Comparison of ENCODE assay signal across 27 mouse cellular contexts in the genomic region with DNA sequence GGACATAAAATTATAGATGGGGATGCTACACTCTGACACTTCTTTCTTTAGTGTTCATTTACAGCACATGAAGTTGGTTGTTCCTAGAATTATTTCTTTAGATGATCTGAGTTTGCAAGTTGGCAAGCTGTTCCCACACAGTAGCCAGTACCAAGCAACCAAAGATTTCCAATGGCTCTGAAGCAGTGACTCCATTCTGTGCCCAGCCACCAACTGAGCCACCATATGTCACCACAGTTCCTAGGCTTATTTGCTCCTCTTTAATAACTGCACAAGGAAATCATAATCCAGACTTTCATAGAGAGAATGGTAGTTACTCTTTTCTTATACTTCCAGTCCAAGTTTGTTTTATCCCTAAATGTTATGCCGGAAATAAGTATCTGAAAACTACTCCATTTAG.
DNase-seq lines count a peak whose midpoint lies in the region; ATAC-seq lines count a peak whose summit lies in the region.
"Had no signal": no experiment of that assay in that cellular context is flagged by ENCODE, and none has a peak within 500 bp of the region (broad histone marks: within the 10 kb centered on the region; RNA-seq: fewer than 3 reads in every experiment).

No protein-coding gene starts in this region.

- no peaks in the 10 kb centered on the region for H3K9me3 ChIP-seq in hindbrain, embryonic 16.5 days (ENCODE audit: control insufficient read depth, low read length)
- no peaks in the 10 kb centered on the region for H3K9me3 ChIP-seq in hindbrain, embryonic 11.5 days (ENCODE audit: control insufficient read depth, low read length)
- H3K9me3 ChIP-seq: heart, embryonic 10.5 days; heart, embryonic 15.5 days; hindbrain, embryonic 12.5 days; midbrain, embryonic 15.5 days had no signal

- no peak for DNase-seq in hindbrain, embryonic 11.5 days (ENCODE audit: low spot score)
- DNase-seq in cerebellum, adult 8-10 months = peak; percentile 86
- peak; percentile 92 to 94 for DNase-seq in cerebellum, postnatal 25 days
- DNase-seq in Muller cell, postnatal 12 days (ENCODE audit: inconsistent ontology term) = no peak
- DNase-seq in lung, postnatal 4 days = no peak
- DNase-seq: adrenal gland, postnatal 10 days; gastrocnemius, postnatal 25 days; heart, adult 11 months; kidney, adult 9 months; kidney, postnatal 14 days; liver; lung, adult 2 months; right cerebral cortex, postnatal 4 days; thymus, adult 2 months; thymus, postnatal 36 days had no signal

- H3K36me3 ChIP-seq in hindbrain, embryonic 16.5 days (ENCODE audit: control insufficient read depth, insufficient read depth, low read length) = peaks cover 8% of the 10 kb centered on the region; the same call in 1 of the 2 replicates
- no peaks in the 10 kb centered on the region for H3K36me3 ChIP-seq in hindbrain, embryonic 11.5 days (ENCODE audit: control insufficient read depth, insufficient read depth, low read length)
- H3K36me3 ChIP-seq: G1E; heart, embryonic 10.5 days; heart, embryonic 15.5 days; hindbrain, embryonic 12.5 days had no signal

- ATAC-seq in hindbrain, embryonic 16.5 days = peak; percentile 77; the same call in 1 of the 2 replicates
- no peak for ATAC-seq in hindbrain, embryonic 11.5 days (ENCODE audit: low FRiP score)
- ATAC-seq in cerebellum, adult (ENCODE audit: insufficient number of reproducible peaks, low FRiP score, low TSS enrichment) = peak; percentile 98
- ATAC-seq: forebrain, embryonic 16.5 days; intestine, embryonic 16.5 days; midbrain, embryonic 15.5 days; Patski had no signal

- 92% methylated on average over 1 of the region's 1 CpGs for WGBS in hindbrain, embryonic 16.5 days
- WGBS in hindbrain, embryonic 11.5 days = 97% methylated on average over 1 of the region's 1 CpGs

- H3K4me3 ChIP-seq in hindbrain, embryonic 16.5 days (ENCODE audit: low read length) = no peak overlapping the region
- no peak overlapping the region for H3K4me3 ChIP-seq in hindbrain, embryonic 11.5 days (ENCODE audit: low read depth, low read length)
- H3K4me3 ChIP-seq: erythroblast, embryonic 14.5 days; heart, embryonic 10.5 days; heart, embryonic 15.5 days; hindbrain, embryonic 12.5 days; midbrain, embryonic 15.5 days had no signal

- H3K9ac ChIP-seq in hindbrain, embryonic 16.5 days (ENCODE audit: low read depth, low read length) = no peak overlapping the region
- H3K9ac ChIP-seq in hindbrain, embryonic 11.5 days (ENCODE audit: low read depth, low read length) = no peak overlapping the region
- H3K9ac ChIP-seq: heart, embryonic 15.5 days; hindbrain, embryonic 12.5 days; liver, embryonic 14.5 days; midbrain, embryonic 15.5 days had no signal

- H3K4me2 ChIP-seq in hindbrain, embryonic 16.5 days (ENCODE audit: low read length) = no peak overlapping the region
- no peak overlapping the region for H3K4me2 ChIP-seq in hindbrain, embryonic 11.5 days (replicated peaks; ENCODE audit: low read depth, low read length)
- H3K4me2 ChIP-seq: heart, embryonic 15.5 days; hindbrain, embryonic 12.5 days; midbrain, embryonic 15.5 days had no signal

- no peaks in the 10 kb centered on the region for H3K4me1 ChIP-seq in hindbrain, embryonic 16.5 days (ENCODE audit: control insufficient read depth, insufficient read depth, low read depth, low read length)
- H3K4me1 ChIP-seq in hindbrain, embryonic 11.5 days (replicated peaks; ENCODE audit: control insufficient read depth, insufficient read depth, low read length) = no peaks in the 10 kb centered on the region
- H3K4me1 ChIP-seq: heart, embryonic 10.5 days; heart, embryonic 15.5 days; hindbrain, embryonic 12.5 days; midbrain, embryonic 15.5 days had no signal

- H3K27me3 ChIP-seq in hindbrain, embryonic 16.5 days (replicated peaks; ENCODE audit: control insufficient read depth, insufficient read depth, low read length) = no peaks in the 10 kb centered on the region
- no peaks in the 10 kb centered on the region for H3K27me3 ChIP-seq in hindbrain, embryonic 11.5 days (ENCODE audit: control insufficient read depth, insufficient read depth, low read length)
- H3K27me3 ChIP-seq: heart, embryonic 15.5 days; hindbrain, embryonic 12.5 days; midbrain, embryonic 15.5 days had no signal

- H3K27ac ChIP-seq in hindbrain, embryonic 16.5 days (ENCODE audit: low read depth, low read length) = no peak overlapping the region
- no peak overlapping the region for H3K27ac ChIP-seq in hindbrain, embryonic 11.5 days (ENCODE audit: low read depth, low read length)
- H3K27ac ChIP-seq: heart, embryonic 10.5 days; heart, embryonic 15.5 days; hindbrain, embryonic 12.5 days; liver, embryonic 14.5 days; midbrain, embryonic 15.5 days had no signal

Comparison
In these comparisons a context has a peak if more than half of its experiments do, and no peak if none do; other contexts are left out.
1. DNase-seq: peak in cerebellum, adult 8-10 months (single experiment) and cerebellum, postnatal 25 days (2 of 2); none in hindbrain, embryonic 11.5 days (single experiment), Muller cell, postnatal 12 days (single experiment) and lung, postnatal 4 days (0 of 2).